Mouse (Mus musculus) effector memory CD4-positive, alpha-beta T cell, adult 7 months (primary cell): ENCODE results near the gene 1700012P22Rik. TPM values are rescaled to one million over a fixed set of nuclear protein-coding genes. Genes with fewer than 3 reads are reported as not detected.

ENCODE experiments used
- polyA plus RNA-seq: library from polyadenylated mRNA; unstranded; fragments of 100-300 nt; shearing (Covaris generic); gene quantifications from one replicate; pipeline ENCODE4 v1.2.1, GENCODE M21; 2017

The 1700012P22Rik gene
- not detected for polyA plus RNA-seq

DNA sequence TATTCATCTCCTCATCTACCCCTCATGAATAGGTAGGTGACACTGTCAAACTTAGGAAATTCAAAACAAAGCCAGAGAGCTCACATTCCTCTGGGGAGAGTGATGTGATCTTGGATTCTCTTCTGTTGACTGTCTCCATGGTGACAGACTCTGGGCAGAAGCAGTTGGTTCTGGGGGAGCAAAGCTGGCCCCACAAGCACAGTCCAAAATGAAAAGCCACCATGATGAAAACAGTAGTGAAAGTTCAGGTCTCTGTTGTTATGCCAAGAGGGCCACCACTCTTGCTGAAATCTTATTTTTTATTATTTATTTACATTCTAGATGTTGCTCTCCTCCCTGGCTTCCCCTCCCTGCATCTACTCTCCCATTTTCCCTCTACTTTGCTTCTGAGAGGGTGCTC, at the start of gene 1700012P22Rik:
Gene 1700012P22Rik, minus strand, starts transcription at position 101 of the 400 bp plus-strand sequence.

DNA sequence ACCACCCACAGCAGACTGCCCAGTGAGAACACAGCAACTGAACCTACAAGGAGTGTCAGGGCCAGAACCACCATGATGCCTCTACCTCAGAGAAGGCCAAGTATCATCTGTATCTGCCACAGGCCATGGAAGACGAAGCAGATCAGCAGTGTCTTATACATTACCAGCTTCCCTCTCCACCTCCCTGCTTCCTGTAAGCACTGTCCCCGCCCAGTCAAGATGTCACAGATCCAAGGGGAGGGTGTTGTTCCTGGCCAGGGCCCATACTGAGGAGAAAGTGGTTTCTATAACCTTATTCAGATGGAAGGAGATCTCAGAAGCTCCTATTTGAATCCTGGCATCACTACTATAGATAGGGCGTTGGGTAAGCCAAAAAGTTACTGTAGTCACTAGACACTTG, 25.1 kb upstream of the 1700012P22Rik start, which contains the start of gene Aadacl3:
Gene Aadacl3, minus strand, starts transcription at position 101 of the 400 bp plus-strand sequence.

GRCm38 (mm10) chr4:144453217-144453616, 14.6 kb upstream of the 1700012P22Rik start, which contains the start of gene Gm9944:
Gm9944 (minus strand) TSS chr4:144453317.

GRCm38 (mm10) chr4:144408290-144408689, 30.3 kb downstream of the 1700012P22Rik start, which contains the start of gene Pramef12:
Pramef12 (minus strand) TSS chr4:144408464.

GRCm38 (mm10) chr4:144377911-144378310, 60.7 kb downstream of the 1700012P22Rik start, which contains the start of gene Pramef20:
Pramef20 (minus strand) TSS chr4:144377933.

Other genes starting within 250 kb of the 1700012P22Rik start
- gene Oog2, start 248.1 kb downstream of the 1700012P22Rik start, polyA plus RNA-seq, result not detected
- 0.29 TPM for gene C87977, start 225.5 kb downstream of the 1700012P22Rik start, polyA plus RNA-seq
- gene Pramel5, start 158.3 kb downstream of the 1700012P22Rik start, polyA plus RNA-seq, result not detected
- not detected for gene Gm13128, start 108.5 kb downstream of the 1700012P22Rik start, polyA plus RNA-seq
- 0.21 TPM for gene Gm13119, start 80.8 kb downstream of the 1700012P22Rik start, polyA plus RNA-seq
- gene Pramef20, start 60.8 kb downstream of the 1700012P22Rik start, polyA plus RNA-seq, result not detected
- gene Pramef12, start 30.3 kb downstream of the 1700012P22Rik start, polyA plus RNA-seq, result not detected
- not detected for gene Gm9944, start 14.5 kb upstream of the 1700012P22Rik start, polyA plus RNA-seq
- not detected for gene Aadacl3, start 25.0 kb upstream of the 1700012P22Rik start, polyA plus RNA-seq
- gene 9430007A20Rik, start 81.0 kb upstream of the 1700012P22Rik start, polyA plus RNA-seq, result not detected
- not detected for gene Gm13124, start 126.4 kb upstream of the 1700012P22Rik start, polyA plus RNA-seq
- gene Aadacl4, start 174.9 kb upstream of the 1700012P22Rik start, polyA plus RNA-seq, result not detected
- gene Gm436, start 247.6 kb upstream of the 1700012P22Rik start, polyA plus RNA-seq, result not detected